Mouse (Mus musculus) heart, embryonic 14.5 days (tissue): ENCODE measurements around the gene Unc13d. TPM values are rescaled to one million over a fixed set of nuclear protein-coding genes. Genes with fewer than 3 reads are reported as not detected.

Experiments
- ATAC-seq: fragments of 200-750 bp; cut with Nextera tagmentation; 2 replicates; pipeline ENCODE4 v1.8.0; 2017; ENCODE audit warnings: low read depth, moderate TSS enrichment; ENCODE audit not compliant: insufficient number of reproducible peaks, insufficient read depth, low FRiP score
- H3K27ac ChIP-seq, 2 experiments: fragments of 200-500 bp in 1 of 2; fragments of 300-500 bp in 1 of 2; sonication (generic) in 1 of 2; replicated peaks in 1 of 2; 2 replicates each; pipeline ENCODE4 v1.5.1; 2012 to 2014; ENCODE audit warnings: low read depth in 2 of 2, low read length in 2 of 2, control low read depth in 1 of 2, mild to moderate bottlenecking in 1 of 2, mixed read lengths in 1 of 2; ENCODE audit not compliant: control insufficient read depth in 1 of 2, insufficient read depth in 1 of 2
- H3K27me3 ChIP-seq: fragments of 300-500 bp; sonication (generic); 2 replicates; pipeline ENCODE4 v1.6.1; 2014; ENCODE audit warnings: mild to moderate bottlenecking, low read length, control low read depth; ENCODE audit not compliant: control insufficient read depth, insufficient read depth
- H3K36me3 ChIP-seq: fragments of 300-500 bp; sonication (generic); 2 replicates; pipeline ENCODE4 v1.6.1; 2014; ENCODE audit warnings: mild to moderate bottlenecking, control low read depth, low read length, mixed read lengths; ENCODE audit not compliant: control insufficient read depth, insufficient read depth
- H3K4me1 ChIP-seq, 2 experiments: fragments of 200-500 bp in 1 of 2; fragments of 300-500 bp in 1 of 2; sonication (generic) in 1 of 2; 2 replicates each; pipeline ENCODE4 v1.6.1; 2012 to 2014; ENCODE audit warnings: low read length in 2 of 2, control low read depth in 1 of 2, mixed read lengths in 1 of 2; ENCODE audit not compliant: control insufficient read depth in 2 of 2, insufficient read depth in 2 of 2
- H3K4me2 ChIP-seq: fragments of 300-500 bp; sonication (generic); 2 replicates; pipeline ENCODE4 v1.6.1; 2014; ENCODE audit warnings: mild to moderate bottlenecking, low read length
- H3K4me3 ChIP-seq, 2 experiments: fragments of 200-500 bp in 1 of 2; fragments of 300-500 bp in 1 of 2; sonication (generic) in 1 of 2; 2 replicates each; pipeline ENCODE4 v1.5.1; 2012 to 2014; ENCODE audit warnings: low read length in 2 of 2, mild to moderate bottlenecking in 2 of 2, control low read depth in 1 of 2, low read depth in 1 of 2, moderate library complexity in 1 of 2; ENCODE audit not compliant: control insufficient read depth in 1 of 2, insufficient read depth in 1 of 2
- H3K9ac ChIP-seq: fragments of 300-500 bp; sonication (generic); 2 replicates; pipeline ENCODE4 v1.6.1; 2014; ENCODE audit warnings: mild to moderate bottlenecking, low read length
- H3K9me3 ChIP-seq: fragments of 300-500 bp; sonication (generic); 2 replicates; pipeline ENCODE4 v1.6.1; 2016; ENCODE audit warnings: low read length, control low read depth; ENCODE audit not compliant: control insufficient read depth
- WGBS: fragments of 180-500 bp; shearing (Covaris S2); extraction: QIAGEN DNeasy Blood & Tissue Kit; methylation state at CpG from one replicate; pipeline ENCODE4 v1.1.7; 2014; 5-methylcytosine and 5-hydroxymethylcytosine counted together
- polyA plus RNA-seq: library from polyadenylated mRNA; unstranded; fragments of >200 nt; fragmentation: Nextera tagmentation; extraction: Ambion mirVana; gene quantifications from 2 replicates; pipeline ENCODE4 v1.2.1, GENCODE M21; 2014

Gene Unc13d
- polyA plus RNA-seq, 1 experiment from 2014 or later: 0.69 TPM

- 7% methylated on average over 10 of the region's 10 CpGs for WGBS
- Histone ChIP-seq H3K9ac (peak overlapping the region; percentile 95), H3K36me3 (peaks cover 25% of the 10 kb centered on the region), H3K4me1 (peaks cover 27 to 37% of the 10 kb centered on the region in 2 experiments), H3K27ac (peak overlapping the region; percentile 68 to 83), H3K9me3 (no peaks in the 10 kb centered on the region), H3K4me2 (peak overlapping the region; percentile 79), H3K4me3 (peak overlapping the region; percentile 71 to 88), H3K27me3 (no peaks in the 10 kb centered on the region)
- ATAC-seq: 0 out of 2 replicates have a peak, but pooled peaks have one; percentile 4
Measured at GRCm38 (mm10) chr11:116110540-116110939, 32.8 kb upstream of the Unc13d start.

- Histone ChIP-seq H3K27ac (peak overlapping the region; percentile 68 to 83), H3K36me3 (peaks cover 28% of the 10 kb centered on the region), H3K9me3 (no peaks in the 10 kb centered on the region), H3K4me1 (peaks cover 27 to 40% of the 10 kb centered on the region in 2 experiments), H3K27me3 (no peaks in the 10 kb centered on the region), H3K9ac (peak overlapping the region; percentile 95), H3K4me3 (peak overlapping the region; percentile 71 to 88), H3K4me2 (peak overlapping the region; percentile 79)
- peak; percentile 85 for ATAC-seq
- WGBS: under 1% methylated on average over 35 of the region's 35 CpGs
Measured at GRCm38 (mm10) chr11:116110131-116110530, 32.4 kb upstream of the Unc13d start.

- Histone ChIP-seq H3K27ac (peak overlapping the region; percentile 68 to 83), H3K9me3 (no peaks in the 10 kb centered on the region), H3K27me3 (no peaks in the 10 kb centered on the region), H3K36me3 (peaks cover 28% of the 10 kb centered on the region), H3K4me3 (peak overlapping the region; percentile 71 to 88), H3K4me2 (peak overlapping the region; percentile 79), H3K4me1 (peaks cover 29 to 46% of the 10 kb centered on the region in 2 experiments), H3K9ac (peak overlapping the region; percentile 95)
- no peak for ATAC-seq
- under 1% methylated on average over 70 of the region's 70 CpGs for WGBS
Measured at GRCm38 (mm10) chr11:116109441-116110081, 31.8 kb upstream of the Unc13d start.

GRCm38 (mm10) chr11:116108464-116109137, 30.8 kb upstream of the Unc13d start:
- 7% methylated on average over 23 of the region's 23 CpGs for WGBS
- H3K9me3 ChIP-seq: no peaks in the 10 kb centered on the region
- ATAC-seq: no peak
- H3K27ac ChIP-seq: peak overlapping the region; percentile 68 to 83
- peaks cover 37 to 56% of the 10 kb centered on the region in 2 experiments for H3K4me1 ChIP-seq
- peak overlapping the region; percentile 79 for H3K4me2 ChIP-seq
- H3K36me3 ChIP-seq: peaks cover 28% of the 10 kb centered on the region
- peak overlapping the region; percentile 71 to 88 for H3K4me3 ChIP-seq
- H3K27me3 ChIP-seq: no peaks in the 10 kb centered on the region
- peak overlapping the region; percentile 95 for H3K9ac ChIP-seq

- Histone ChIP-seq H3K27me3 (no peaks in the 10 kb centered on the region), H3K9me3 (no peaks in the 10 kb centered on the region), H3K9ac (peak overlapping the region; percentile 95), H3K4me1 (peaks cover 43 to 63% of the 10 kb centered on the region in 2 experiments), H3K36me3 (peaks cover 28% of the 10 kb centered on the region), H3K4me3 (peak overlapping the region; percentile 71 to 88), H3K27ac (peak overlapping the region; percentile 21 to 83; a peak in 3 of 4 replicates), H3K4me2 (peak overlapping the region; percentile 79)
- WGBS: 32% methylated on average over 19 of the region's 19 CpGs
- ATAC-seq: no peak
Measured at GRCm38 (mm10) chr11:116107777-116108285, 30.1 kb upstream of the Unc13d start.

- no peak for ATAC-seq
- Histone ChIP-seq H3K27me3 (no peaks in the 10 kb centered on the region), H3K36me3 (peaks cover 28% of the 10 kb centered on the region), H3K9me3 (no peaks in the 10 kb centered on the region), H3K27ac (peak overlapping the region; percentile 24 to 83; a peak in 3 of 4 replicates), H3K4me3 (peak overlapping the region; percentile 71 to 88), H3K4me1 (peaks cover 46 to 66% of the 10 kb centered on the region in 2 experiments), H3K9ac (peak overlapping the region; percentile 95), H3K4me2 (peak overlapping the region; percentile 79)
- 34% methylated on average over 14 of the region's 14 CpGs for WGBS
Measured at GRCm38 (mm10) chr11:116106963-116107776, 29.4 kb upstream of the Unc13d start.
